Mouse (Mus musculus) CH12.LX (cell line): ENCODE data around the gene Txndc15. TPM values are rescaled to one million over a fixed set of nuclear protein-coding genes. Genes with fewer than 3 reads are reported as not detected.

ENCODE experiments used
- DNase-seq: peaks from one replicate; pipeline ENCODE4 v3.0.0-alpha.2; 2013; ENCODE audit errors: extremely low read depth
- H3K27ac ChIP-seq: 2 replicates; pipeline ENCODE4 v1.5.1; 2012; ENCODE audit warnings: low read depth, mild to moderate bottlenecking, control low read depth, moderate library complexity; ENCODE audit not compliant: insufficient read depth
- H3K27me3 ChIP-seq: replicated peaks from 2 replicates; pipeline ENCODE3; 2012; ENCODE audit warnings: inconsistent platforms
- H3K36me3 ChIP-seq, 2 experiments: replicated peaks in 1 of 2; 2 replicates each; pipeline versions ENCODE3 to v1.6.1; 2012; ENCODE audit warnings: inconsistent platforms in 1 of 2, low read length in 1 of 2, mild to moderate bottlenecking in 1 of 2, mixed read lengths in 1 of 2, moderate library complexity in 1 of 2; ENCODE audit not compliant: control insufficient read depth in 1 of 2, insufficient read depth in 1 of 2
- H3K4me1 ChIP-seq, 2 experiments: 2 replicates each; pipeline ENCODE4 v1.6.1; 2012; ENCODE audit warnings: inconsistent platforms in 1 of 2, moderate library complexity in 1 of 2; ENCODE audit not compliant: insufficient read depth in 2 of 2, control insufficient read depth in 1 of 2
- H3K4me2 ChIP-seq: 2 replicates; pipeline ENCODE4 v1.6.1; 2012; ENCODE audit warnings: low read depth, mild to moderate bottlenecking, control low read depth; ENCODE audit not compliant: poor library complexity, insufficient read depth, severe bottlenecking
- H3K4me3 ChIP-seq, 3 experiments: fragments of 150-350 bp in 1 of 3; sonication (generic) in 1 of 3; replicated peaks in 1 of 3; 2 replicates each; pipeline versions ENCODE3 to v1.5.1; 2011 to 2012; ENCODE audit warnings: low read depth in 2 of 3, low read length in 2 of 3, mild to moderate bottlenecking in 2 of 3, moderate library complexity in 2 of 3, control low read depth in 1 of 3, improper control_type of control experiment in 1 of 3, inconsistent platforms in 1 of 3, mixed read lengths in 1 of 3; ENCODE audit not compliant: poor library complexity in 1 of 3
- H3K79me2 ChIP-seq: replicated peaks from 2 replicates; pipeline ENCODE4 v1.6.1; 2012; ENCODE audit warnings: mild to moderate bottlenecking, moderate library complexity; ENCODE audit not compliant: control insufficient read depth, poor library complexity, insufficient read depth, severe bottlenecking; ENCODE audit errors: extremely low read depth
- H3K9ac ChIP-seq: 2 replicates; pipeline ENCODE4 v1.6.1; 2012; ENCODE audit warnings: low read depth, mild to moderate bottlenecking, control low read depth, moderate library complexity; ENCODE audit not compliant: insufficient read depth
- H3K9me3 ChIP-seq: replicated peaks from 2 replicates; pipeline ENCODE3; 2012; ENCODE audit warnings: low read length, inconsistent platforms, mixed read lengths
- BHLHE40 ChIP-seq: IDR thresholded peaks from 2 replicates; pipeline ENCODE4 v1.6.1; 2011; ENCODE audit warnings: mild to moderate bottlenecking, low read depth, low read length, improper control_type of control experiment
- CHD1 ChIP-seq: IDR thresholded peaks from 2 replicates; pipeline ENCODE4 v1.6.1; 2012; ENCODE audit warnings: low read depth, low read length, improper control_type of control experiment, inconsistent platforms
- CHD2 ChIP-seq: IDR thresholded peaks from 2 replicates; pipeline ENCODE4 v1.6.1; 2011; ENCODE audit warnings: low read length, improper control_type of control experiment
- E2F4 ChIP-seq: IDR thresholded peaks from 2 replicates; pipeline ENCODE4 v1.6.1; 2011; ENCODE audit warnings: low read depth, low read length, improper control_type of control experiment; ENCODE audit not compliant: insufficient replicate concordance
- ELF1 ChIP-seq: IDR thresholded peaks from 2 replicates; pipeline ENCODE4 v1.6.1; 2014; ENCODE audit warnings: low read depth, mild to moderate bottlenecking, inconsistent platforms, low read length, improper control_type of control experiment
- EP300 ChIP-seq: IDR thresholded peaks from 2 replicates; pipeline ENCODE4 v1.6.1; 2011; ENCODE audit warnings: low read length, improper control_type of control experiment
- ETS1 ChIP-seq: conservative IDR thresholded peaks from 2 replicates; pipeline ENCODE4 v1.6.1; 2012; ENCODE audit warnings: low read depth, mild to moderate bottlenecking, inconsistent platforms, low read length, improper control_type of control experiment, moderate library complexity
- HCFC1 ChIP-seq: IDR thresholded peaks from 2 replicates; pipeline ENCODE4 v1.6.1; 2012; ENCODE audit warnings: low read depth, mild to moderate bottlenecking, inconsistent platforms, low read length, improper control_type of control experiment
- IRF4 ChIP-seq: IDR thresholded peaks from 2 replicates; pipeline ENCODE4 v1.6.1; 2014; ENCODE audit warnings: low read depth, mild to moderate bottlenecking, inconsistent platforms, low read length, improper control_type of control experiment
- JUN ChIP-seq: IDR thresholded peaks from 2 replicates; pipeline ENCODE4 v1.6.1; 2011; ENCODE audit warnings: low read depth, mild to moderate bottlenecking, low read length, improper control_type of control experiment, moderate library complexity; ENCODE audit not compliant: insufficient read depth
- JUND ChIP-seq: conservative IDR thresholded peaks from 2 replicates; pipeline ENCODE4 v1.6.1; 2011; ENCODE audit warnings: low read depth, low read length, improper control_type of control experiment
- MAFK ChIP-seq: IDR thresholded peaks from 2 replicates; pipeline ENCODE4 v1.6.1; 2011; ENCODE audit warnings: low read length, improper control_type of control experiment; ENCODE audit not compliant: insufficient replicate concordance
- MAX ChIP-seq: IDR thresholded peaks from 2 replicates; pipeline ENCODE4 v1.6.1; 2011; ENCODE audit warnings: low read length, improper control_type of control experiment
- MEF2A ChIP-seq: IDR thresholded peaks from 2 replicates; pipeline ENCODE4 v1.6.1; 2014; ENCODE audit warnings: low read depth, mild to moderate bottlenecking, inconsistent platforms, low read length, improper control_type of control experiment, borderline replicate concordance
- MXI1 ChIP-seq: IDR thresholded peaks from 2 replicates; pipeline ENCODE4 v1.6.1; 2011; ENCODE audit warnings: mild to moderate bottlenecking, low read depth, low read length, improper control_type of control experiment
- MYC ChIP-seq: IDR thresholded peaks from 2 replicates; pipeline ENCODE4 v1.6.1; 2011; ENCODE audit warnings: low read depth, mild to moderate bottlenecking, improper control_type of control experiment, low read length
- NELFE ChIP-seq: IDR thresholded peaks from 2 replicates; pipeline ENCODE4 v1.6.1; 2011; ENCODE audit warnings: low read depth, low read length, improper control_type of control experiment
- NRF1 ChIP-seq: IDR thresholded peaks from 2 replicates; pipeline ENCODE4 v1.6.1; 2014; ENCODE audit warnings: low read depth, mild to moderate bottlenecking, inconsistent platforms, low read length, improper control_type of control experiment, moderate library complexity
- PAX5 ChIP-seq: IDR thresholded peaks from 2 replicates; pipeline ENCODE4 v1.6.1; 2012; ENCODE audit warnings: low read length, inconsistent platforms, mixed read lengths
- POLR2A ChIP-seq: IDR thresholded peaks from 2 replicates; pipeline ENCODE4 v1.6.1; 2011; ENCODE audit warnings: low read depth, mild to moderate bottlenecking, improper control_type of control experiment, low read length
- POLR2AphosphoS2 ChIP-seq: IDR thresholded peaks from 2 replicates; pipeline ENCODE4 v1.6.1; 2011; ENCODE audit warnings: low read depth, low read length, improper control_type of control experiment
- RAD21 ChIP-seq: IDR thresholded peaks from 2 replicates; pipeline ENCODE4 v1.6.1; 2011; ENCODE audit warnings: low read depth, mild to moderate bottlenecking, low read length, improper control_type of control experiment, moderate library complexity
- RCOR1 ChIP-seq: conservative IDR thresholded peaks from 2 replicates; pipeline ENCODE4 v1.6.1; 2012; ENCODE audit warnings: low read depth, mild to moderate bottlenecking, inconsistent platforms, low read length, improper control_type of control experiment
- SIN3A ChIP-seq: IDR thresholded peaks from 2 replicates; pipeline ENCODE4 v1.6.1; 2012; ENCODE audit warnings: low read length, improper control_type of control experiment, inconsistent platforms
- SMC3 ChIP-seq: IDR thresholded peaks from 2 replicates; pipeline ENCODE4 v1.6.1; 2011; ENCODE audit warnings: low read depth, low read length, improper control_type of control experiment
- TBP ChIP-seq: conservative IDR thresholded peaks from 2 replicates; pipeline ENCODE4 v1.6.1; 2011; ENCODE audit warnings: low read depth, low read length, improper control_type of control experiment
- TCF12 ChIP-seq: IDR thresholded peaks from 2 replicates; pipeline ENCODE4 v1.6.1; 2014; ENCODE audit warnings: low read depth, mild to moderate bottlenecking, inconsistent platforms, low read length, improper control_type of control experiment
- UBTF ChIP-seq: IDR thresholded peaks from 2 replicates; pipeline ENCODE4 v1.6.1; 2012; ENCODE audit warnings: low read depth, mild to moderate bottlenecking, inconsistent platforms, low read length, improper control_type of control experiment, moderate library complexity
- USF1 ChIP-seq: IDR thresholded peaks from 2 replicates; pipeline ENCODE4 v1.6.1; 2014; ENCODE audit warnings: low read depth, mild to moderate bottlenecking, inconsistent platforms, low read length, improper control_type of control experiment
- USF2 ChIP-seq: conservative IDR thresholded peaks from 2 replicates; pipeline ENCODE4 v1.6.1; 2011; ENCODE audit warnings: low read depth, low read length, improper control_type of control experiment
- ZKSCAN1 ChIP-seq: IDR thresholded peaks from 2 replicates; pipeline ENCODE4 v1.6.1; 2012; ENCODE audit warnings: low read depth, inconsistent platforms, low read length, improper control_type of control experiment, borderline replicate concordance
- ZMIZ1 ChIP-seq: IDR thresholded peaks from 2 replicates; pipeline ENCODE4 v1.6.1; 2012; ENCODE audit warnings: low read depth, mild to moderate bottlenecking, inconsistent platforms, low read length, improper control_type of control experiment
- ZNF384 ChIP-seq: IDR thresholded peaks from 2 replicates; pipeline ENCODE4 v1.6.1; 2012; ENCODE audit warnings: low read depth, low read length, improper control_type of control experiment, inconsistent platforms
- dilution Hi-C: fragments of 300-500 bp; cut with MboI; formaldehyde crosslinking; loops from 2 replicates; pipeline ENCODE4 v1.14.3; 2020; ENCODE audit warnings: low sequenced_read_pairs; ENCODE audit not compliant: extremely low pct_unique_long_range_greater_than_20kb, extremely low pct_ligation_motif_present
- in situ Hi-C: fragments of 300-500 bp; cut with MboI; formaldehyde crosslinking; loops from 3 replicates; pipeline ENCODE4 v1.14.3; 2019; ENCODE audit warnings: low sequenced_read_pairs, low pct_ligation_motif_present, low pct_unique_long_range_greater_than_20kb, mixed read lengths
- polyA plus RNA-seq: library from polyadenylated mRNA; unstranded; fragments of >175 nt; gene quantifications from 2 replicates; pipeline ENCODE4 v1.2.1, GENCODE M21; 2012; ENCODE audit warnings: low read depth; ENCODE audit not compliant: insufficient read length
- total RNA-seq, 2 experiments: library from RNA; depleted of rRNA; stranded (reverse); fragments of 300-350 nt in 1 of 2; fragments of >200 nt in 1 of 2; gene quantifications; 2 replicates each; pipeline ENCODE4 v1.2.3; 2012 to 2014

The Txndc15 gene
- total and polyA plus RNA-seq, 3 experiments: 34.6 to 48.7 (median 37.4) TPM

DNA sequence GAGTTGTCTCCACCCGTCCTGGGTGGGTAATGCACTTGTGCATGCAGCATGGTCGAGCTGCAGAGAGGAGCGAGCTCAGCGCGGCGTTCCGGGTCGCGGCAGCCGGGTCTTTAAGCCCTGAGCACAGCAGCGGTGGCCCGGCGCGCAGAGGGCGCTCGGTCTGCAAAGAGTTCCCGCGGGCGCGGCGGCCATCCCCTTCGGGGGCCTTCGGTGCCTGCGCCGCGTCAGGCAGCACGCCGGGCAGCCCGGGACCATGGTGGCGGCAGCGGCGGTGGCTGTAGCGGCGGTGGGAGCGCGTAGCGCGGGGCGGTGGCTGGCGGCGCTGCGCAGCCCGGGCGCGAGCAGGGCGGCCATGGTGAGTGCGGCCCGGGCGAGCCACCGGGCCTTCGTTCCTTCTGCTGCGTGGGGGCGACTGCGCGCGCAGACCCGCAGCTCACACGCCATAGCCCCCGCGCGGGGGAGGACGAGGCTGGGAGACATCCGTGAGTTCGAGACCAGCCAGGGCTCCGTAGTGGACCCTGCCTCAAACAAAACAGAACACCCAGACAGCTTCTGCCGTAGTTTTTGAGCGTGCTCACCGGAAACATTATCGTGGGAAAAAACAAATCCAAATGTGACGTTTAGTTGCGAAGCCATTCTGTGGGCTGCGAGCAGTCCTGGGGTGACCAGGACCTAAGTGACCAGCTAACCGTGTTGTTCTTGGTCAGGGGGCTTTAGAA lies 12.8 kb downstream of the Txndc15 start, which contains the start of gene Pcbd2 (continued):
- TF ChIP-seq RAD21 (no peak), POLR2A (peak; percentile 62), MEF2A (no peak; the same call in 1 of the 2 replicates), MXI1 (peak; percentile 23), NRF1 (peak; percentile 80), ELF1 (peak; percentile 58; the same call in 1 of the 2 replicates), ZKSCAN1 (no peak), CHD2 (no peak), JUN (no peak), UBTF (peak; percentile 99), PAX5 (no peak)

DNA sequence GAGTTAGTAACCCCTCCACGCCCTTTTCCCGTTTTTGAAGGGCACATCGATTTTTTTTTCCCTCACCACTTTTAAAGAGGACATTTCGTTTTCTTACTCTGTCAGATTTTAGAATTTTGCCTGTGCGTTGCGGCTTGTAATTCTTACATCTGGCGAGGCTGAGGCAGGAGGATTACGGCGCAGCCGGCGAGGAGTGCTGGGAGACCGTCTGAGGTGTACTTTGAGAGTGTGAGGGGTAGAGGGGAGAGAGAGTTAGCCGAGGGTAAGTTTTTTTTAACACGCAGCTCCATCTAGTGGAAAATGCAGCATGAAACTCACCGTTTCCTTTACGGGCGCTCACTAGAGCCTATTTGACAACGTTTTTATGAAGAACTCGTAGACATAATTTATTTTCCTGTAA lies 13.4 kb downstream of the Txndc15 start:
- H3K4me2 ChIP-seq: peak overlapping the region; percentile 62
- H3K4me3 ChIP-seq: peak overlapping the region; percentile 74 to 87 (median 82)
- no peaks in the 10 kb centered on the region for H3K9me3 ChIP-seq
- H3K27me3 ChIP-seq: no peaks in the 10 kb centered on the region
- no peaks in the 10 kb centered on the region for H3K79me2 ChIP-seq
- H3K36me3 ChIP-seq: peaks cover 14 to 43% of the 10 kb centered on the region in 2 experiments
- DNase-seq: peak; percentile 81
- peak overlapping the region; percentile 94 for H3K9ac ChIP-seq
- in situ Hi-C loops (loop anchor here (10.0 kb wide), 1 partner anchor 123 kb away; no protein-coding TSS in a partner anchor), dilution Hi-C loops (no loop called here)
- peak overlapping the region; percentile 88 for H3K27ac ChIP-seq
- peaks cover 2 to 15% of the 10 kb centered on the region in 2 experiments; a peak in 2 of 4 replicates for H3K4me1 ChIP-seq
- no peak for TF ChIP-seq MEF2A
- no peak for TF ChIP-seq EP300
- no peak for TF ChIP-seq POLR2AphosphoS2
- TF ChIP-seq UBTF: no peak
- TF ChIP-seq CHD2: no peak
- TF ChIP-seq ZMIZ1: no peak
- TF ChIP-seq RAD21: peak; percentile 86
- no peak for TF ChIP-seq MAFK
- TF ChIP-seq ZKSCAN1: no peak
- 0 out of 2 replicates have a peak, but pooled peaks have one; percentile 66 for TF ChIP-seq MYC
- no peak for TF ChIP-seq TCF12
- peak; percentile 70 for TF ChIP-seq ZNF384
- peak; percentile 61 for TF ChIP-seq SMC3
- TF ChIP-seq PAX5: no peak
- no peak for TF ChIP-seq E2F4
- peak; percentile 81; the same call in 1 of the 2 replicates for TF ChIP-seq TBP
- no peak for TF ChIP-seq USF1
- TF ChIP-seq MAX: peak; percentile 2; the same call in 1 of the 2 replicates
- TF ChIP-seq USF2: no peak
- TF ChIP-seq JUN: no peak
- peak; percentile 57 for TF ChIP-seq POLR2A
- 0 out of 2 replicates have a peak, but pooled peaks have one; percentile 11 for TF ChIP-seq JUND
- no peak for TF ChIP-seq ETS1
- 0 out of 2 replicates have a peak, but pooled peaks have one; percentile 8 for TF ChIP-seq RCOR1
- no peak for TF ChIP-seq NRF1
- TF ChIP-seq HCFC1: no peak
- TF ChIP-seq NELFE: peak; percentile 7; the same call in 1 of the 2 replicates
- TF ChIP-seq IRF4: no peak
- TF ChIP-seq BHLHE40: no peak
- no peak for TF ChIP-seq CHD1
- no peak; the same call in 1 of the 2 replicates for TF ChIP-seq MXI1
- TF ChIP-seq SIN3A: peak; percentile 29; the same call in 1 of the 2 replicates
